Mouse (Mus musculus) intestine, postnatal 0 days (tissue): ENCODE results near the gene Themis. TPM values are rescaled to one million over a fixed set of nuclear protein-coding genes. Genes with fewer than 3 reads are reported as not detected.

ENCODE experiments used
- ATAC-seq: fragments of 200-750 bp; cut with Nextera tagmentation; 2 replicates; pipeline ENCODE4 v1.8.0; 2017; ENCODE audit warnings: mild to moderate bottlenecking, moderate TSS enrichment, moderate library complexity
- H3K27ac ChIP-seq: fragments of 300-500 bp; sonication (generic); 2 replicates; pipeline ENCODE4 v1.5.1; 2014; ENCODE audit warnings: mild to moderate bottlenecking, low read depth, low read length, moderate library complexity
- H3K27me3 ChIP-seq: fragments of 300-500 bp; sonication (generic); replicated peaks from 2 replicates; pipeline ENCODE4 v1.6.1; 2014; ENCODE audit warnings: low read length, mixed read lengths; ENCODE audit not compliant: control insufficient read depth, insufficient read depth
- H3K36me3 ChIP-seq: fragments of 300-500 bp; sonication (generic); 2 replicates; pipeline ENCODE4 v1.6.1; 2014; ENCODE audit warnings: mild to moderate bottlenecking, moderate library complexity; ENCODE audit not compliant: control insufficient read depth, insufficient read depth
- H3K4me1 ChIP-seq: fragments of 300-500 bp; sonication (generic); replicated peaks from 2 replicates; pipeline ENCODE4 v1.6.1; 2014; ENCODE audit warnings: antibody characterized with exemption, low read length, mixed read lengths; ENCODE audit not compliant: control insufficient read depth, insufficient read depth
- H3K4me2 ChIP-seq: fragments of 300-500 bp; sonication (generic); replicated peaks from 2 replicates; pipeline ENCODE4 v1.6.1; 2014; ENCODE audit warnings: low read depth, mild to moderate bottlenecking, moderate library complexity
- H3K4me3 ChIP-seq: fragments of 300-500 bp; sonication (generic); 2 replicates; pipeline ENCODE4 v1.5.1; 2014; ENCODE audit warnings: low read depth, low read length
- H3K9ac ChIP-seq: fragments of 300-500 bp; sonication (generic); 2 replicates; pipeline ENCODE4 v1.6.1; 2014; ENCODE audit warnings: mild to moderate bottlenecking, low read depth, low read length
- H3K9me3 ChIP-seq: fragments of 300-500 bp; sonication (generic); 2 replicates; pipeline ENCODE4 v1.6.1; 2016; ENCODE audit warnings: mixed run types; ENCODE audit not compliant: control insufficient read depth
- CTCF ChIP-seq: sonication (generic); IDR thresholded peaks from 2 replicates; pipeline ENCODE4 v1.5.1; 2016; ENCODE audit warnings: low read depth, mild to moderate bottlenecking, control low read depth, antibody characterized with exemption, moderate library complexity
- WGBS: fragments of 180-500 bp; shearing (Covaris S2); extraction: QIAGEN DNeasy Blood & Tissue Kit; methylation state at CpG from one replicate; pipeline ENCODE4 v1.1.7; 2014; 5-methylcytosine and 5-hydroxymethylcytosine counted together
- polyA plus RNA-seq: library from polyadenylated mRNA; unstranded; fragments of >200 nt; fragmentation: Nextera tagmentation; extraction: Ambion mirVana; gene quantifications from 2 replicates; pipeline ENCODE4 v1.2.1, GENCODE M21; 2015

Themis gene
- polyA plus RNA-seq, 1 experiment from 2014 or later, result 0.07 TPM

GRCm38 (mm10) chr10:28887643-28888042 lies 219.5 kb downstream of the Themis start:
- Histone ChIP-seq H3K27ac (no peak overlapping the region), H3K36me3 (no peaks in the 10 kb centered on the region), H3K9me3 (no peaks in the 10 kb centered on the region), H3K4me3 (no peak overlapping the region), H3K4me2 (no peak overlapping the region), H3K4me1 (no peaks in the 10 kb centered on the region), H3K27me3 (no peaks in the 10 kb centered on the region), H3K9ac (no peak overlapping the region)
- ATAC-seq, result no peak
- 86% methylated on average over 1 of the region's 1 CpGs for whole genome bisulfite sequencing
- no peak for TF ChIP-seq CTCF

GRCm38 (mm10) chr10:28890886-28891285 lies 222.7 kb downstream of the Themis start:
- no peak for ATAC-seq
- Histone ChIP-seq H3K4me3 (no peak overlapping the region), H3K36me3 (no peaks in the 10 kb centered on the region), H3K27me3 (no peaks in the 10 kb centered on the region), H3K27ac (no peak overlapping the region), H3K9ac (no peak overlapping the region), H3K9me3 (no peaks in the 10 kb centered on the region), H3K4me2 (no peak overlapping the region), H3K4me1 (no peaks in the 10 kb centered on the region)
- 80% methylated on average over 2 of the region's 2 CpGs for WGBS
- TF ChIP-seq CTCF, result no peak

GRCm38 (mm10) chr10:28898351-28898750 lies 230.2 kb downstream of the Themis start:
- WGBS, result 66% methylated on average over 1 of the region's 1 CpGs
- Histone ChIP-seq H3K36me3 (no peaks in the 10 kb centered on the region), H3K27ac (no peak overlapping the region)

More at GRCm38 (mm10) chr10:28898351-28898750, 230.2 kb downstream of the Themis start:
- Histone ChIP-seq H3K4me1 (no peaks in the 10 kb centered on the region), H3K4me3 (no peak overlapping the region), H3K9ac (no peak overlapping the region), H3K27me3 (no peaks in the 10 kb centered on the region), H3K9me3 (no peaks in the 10 kb centered on the region), H3K4me2 (no peak overlapping the region)
- no peak for ATAC-seq
- TF ChIP-seq CTCF, result peak; percentile 47
